Mouse (Mus musculus): ENCODE results near the gene Nrarp.

The Nrarp gene

DNA sequence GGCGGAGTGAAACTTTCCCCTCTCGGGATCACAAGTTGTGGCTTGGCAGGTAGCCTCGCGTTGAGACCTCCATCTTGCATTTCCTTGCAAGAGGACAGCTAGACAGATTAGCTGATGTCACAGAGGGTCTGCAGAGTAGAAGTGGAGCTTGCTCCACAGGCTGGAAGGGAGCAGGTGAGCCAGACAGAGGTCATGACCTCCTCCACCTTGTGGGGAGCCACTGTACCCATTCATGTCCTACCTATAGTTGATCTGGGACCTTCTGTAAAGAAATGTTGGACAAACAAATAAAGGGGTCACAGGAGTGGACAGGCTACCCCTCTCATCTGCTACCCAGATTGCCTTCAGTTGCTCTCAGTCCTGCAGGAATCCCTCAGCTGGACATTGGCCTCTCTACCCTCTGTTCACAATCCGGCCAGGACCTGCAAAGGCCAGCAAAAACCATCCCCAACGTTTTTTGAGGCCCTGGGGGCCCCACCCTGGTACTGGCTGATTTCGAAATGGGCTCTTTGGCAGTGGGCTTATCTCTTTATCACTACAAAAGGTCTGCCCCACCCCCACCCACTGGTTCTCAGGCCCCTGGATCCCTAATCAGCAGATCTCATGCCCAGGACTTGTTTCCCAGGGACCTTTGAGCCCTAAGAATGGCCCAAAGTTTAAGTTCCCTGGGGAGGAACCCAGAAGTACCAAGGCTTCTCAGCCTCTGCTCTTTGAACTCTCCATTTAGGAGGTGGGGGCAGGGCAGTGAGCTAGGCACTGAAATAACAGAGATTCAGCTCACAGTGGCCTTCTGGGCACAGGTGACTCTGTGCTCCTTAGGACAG lies 5.5 kb upstream of the Nrarp start:
- in situ Hi-C loops (cut with MseI, MboI) = no loop called here

DNA sequence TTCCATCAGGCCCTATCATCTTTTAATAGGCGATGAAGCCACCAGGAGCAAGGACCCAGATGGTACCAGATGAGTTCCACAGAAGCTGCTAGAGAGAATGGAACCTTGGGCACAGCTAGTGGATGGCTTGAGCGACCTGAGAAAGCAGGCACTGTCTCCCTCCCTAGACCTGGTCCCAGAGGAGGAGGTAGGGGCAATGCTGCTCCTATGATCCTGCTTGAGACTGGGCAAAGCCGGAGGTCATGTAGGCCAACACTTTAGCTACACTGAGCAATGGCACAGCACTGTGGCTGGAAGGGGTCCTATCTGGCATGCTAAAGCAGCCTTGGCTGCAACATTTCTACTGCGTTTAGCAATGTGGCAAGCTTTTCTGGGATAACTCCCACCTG lies 4.9 kb upstream of the Nrarp start:
- in situ Hi-C loops (cut with MseI, MboI) = no loop called here

DNA sequence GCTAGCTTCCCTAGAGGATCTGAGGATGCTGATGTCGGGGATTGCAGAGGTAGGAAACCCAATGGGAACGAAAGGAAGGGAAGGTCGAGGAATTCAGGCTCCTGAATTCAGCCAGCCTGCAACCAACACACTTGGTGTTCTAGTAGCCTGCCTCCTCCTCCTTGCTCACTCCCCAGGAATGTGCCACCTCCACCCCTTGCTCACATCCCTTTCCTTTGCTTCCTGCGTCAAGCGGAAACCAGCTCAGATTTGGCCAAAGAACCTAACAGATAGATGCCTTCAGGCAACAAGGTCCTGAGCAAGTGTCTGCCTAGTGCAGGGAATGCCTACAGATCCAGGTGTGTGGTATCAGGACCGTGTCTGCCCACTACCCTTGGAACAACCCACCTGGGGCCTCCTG lies 4.0 kb upstream of the Nrarp start:
- in situ Hi-C loops (cut with MseI, MboI) = no loop called here

DNA sequence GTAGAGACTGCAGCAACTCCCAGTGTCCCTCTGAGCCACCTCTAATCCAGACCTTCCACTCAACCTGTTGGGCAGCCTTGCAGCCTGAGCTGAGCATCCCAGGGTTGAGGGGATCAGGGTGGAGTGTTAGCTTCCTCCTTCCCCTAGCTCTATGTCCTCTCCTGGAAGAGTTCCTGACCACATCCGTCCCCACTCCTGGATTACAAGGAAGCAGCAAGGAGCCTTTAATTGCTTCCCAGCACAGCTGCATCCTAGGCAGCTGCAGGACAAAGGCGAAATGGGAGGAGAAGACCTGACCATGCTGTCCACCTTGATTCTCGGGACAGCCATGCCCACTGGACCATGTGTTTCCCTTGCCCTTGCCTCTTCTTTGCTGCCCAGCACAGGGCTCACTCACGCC lies 3.5 kb upstream of the Nrarp start:
- in situ Hi-C loops (cut with MseI, MboI) = no loop called here

DNA sequence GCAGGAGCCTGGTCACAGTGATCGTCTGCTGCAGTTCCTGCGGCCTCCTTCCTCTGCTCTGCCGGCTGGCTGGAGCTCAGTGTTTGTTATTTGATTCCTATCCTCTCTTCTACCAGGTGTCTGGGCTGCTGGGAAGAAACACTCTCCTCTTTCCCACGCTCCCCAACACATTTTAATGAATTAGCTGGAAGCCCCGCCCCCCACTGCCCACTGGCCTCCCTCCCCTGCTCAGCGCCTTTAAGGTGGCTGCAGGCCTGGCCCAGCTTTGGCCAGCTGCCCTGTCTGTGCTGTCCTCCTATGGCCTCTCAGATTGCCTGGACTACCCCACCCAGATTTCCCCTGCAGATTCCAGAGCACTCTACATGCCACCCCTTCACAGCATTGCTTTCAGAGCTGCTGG lies 2.9 kb upstream of the Nrarp start:
- in situ Hi-C loops (cut with MseI, MboI) = no loop called here

DNA sequence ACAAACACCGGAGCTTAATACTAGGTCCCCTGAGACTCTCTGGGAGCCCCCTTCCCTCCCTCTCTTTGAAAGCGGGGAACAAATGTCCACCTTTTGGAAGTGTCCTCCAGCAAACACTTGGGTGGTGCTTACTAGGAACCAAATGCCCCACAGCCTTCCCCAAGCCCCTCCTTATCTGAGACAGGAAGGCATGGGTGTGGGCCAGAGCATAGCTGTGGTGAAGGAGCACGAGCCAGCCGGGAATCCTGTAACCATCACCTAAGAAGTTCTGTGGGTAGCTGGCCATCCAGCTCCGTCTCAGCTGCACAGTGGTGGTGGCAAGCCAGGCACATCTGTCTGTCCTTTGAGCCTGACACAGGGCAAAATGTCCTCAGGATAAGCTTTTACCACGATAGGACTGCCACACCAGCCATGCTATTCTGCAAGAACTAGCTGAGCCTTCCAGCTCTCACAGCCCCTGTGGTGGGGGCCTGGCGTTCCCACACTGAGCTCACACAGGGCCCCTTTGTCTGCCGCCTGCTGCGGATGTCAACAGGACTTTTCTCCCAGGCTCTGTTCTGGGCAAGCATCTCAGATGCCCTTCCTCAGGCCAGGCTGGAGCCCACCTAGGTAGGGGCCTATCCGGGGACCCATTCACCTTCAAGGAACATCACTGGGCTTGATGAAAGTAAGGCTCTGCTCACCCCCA lies 2.1 kb upstream of the Nrarp start:
- in situ Hi-C loops (cut with MseI, MboI) = no loop called here

DNA sequence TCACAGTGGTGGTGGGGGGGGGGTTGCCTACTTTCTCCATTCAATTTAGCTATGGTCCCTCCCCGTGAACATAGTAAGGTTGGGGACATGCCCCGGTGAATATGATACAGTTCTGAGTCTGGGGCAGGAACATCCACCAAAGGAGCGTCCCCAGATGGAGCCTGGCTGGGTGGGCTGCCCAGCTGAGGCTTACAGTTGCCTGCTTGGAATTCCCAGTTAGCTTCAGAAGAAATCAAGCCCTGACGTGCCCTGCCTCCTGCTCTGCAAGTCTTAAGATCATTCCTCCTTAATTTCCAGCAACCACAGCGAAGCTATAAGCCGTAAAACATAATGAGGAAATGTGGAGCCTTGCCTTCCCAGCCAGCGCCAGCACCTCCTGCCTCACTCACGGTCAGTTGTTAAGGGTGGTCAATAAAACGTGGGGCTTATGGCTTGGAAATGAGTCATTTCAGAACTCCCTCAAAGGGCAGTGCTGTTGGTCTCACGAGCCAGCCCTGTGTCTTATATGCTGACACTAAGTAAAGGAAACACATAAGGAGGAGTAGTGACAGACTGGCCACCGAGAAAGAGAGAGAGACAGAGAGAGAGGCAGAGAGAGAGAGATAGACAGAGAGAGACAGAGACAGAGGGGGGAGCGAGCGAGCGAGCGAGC lies 866 bp upstream of the Nrarp start:
- in situ Hi-C loops (cut with MseI, MboI) = no loop called here

DNA sequence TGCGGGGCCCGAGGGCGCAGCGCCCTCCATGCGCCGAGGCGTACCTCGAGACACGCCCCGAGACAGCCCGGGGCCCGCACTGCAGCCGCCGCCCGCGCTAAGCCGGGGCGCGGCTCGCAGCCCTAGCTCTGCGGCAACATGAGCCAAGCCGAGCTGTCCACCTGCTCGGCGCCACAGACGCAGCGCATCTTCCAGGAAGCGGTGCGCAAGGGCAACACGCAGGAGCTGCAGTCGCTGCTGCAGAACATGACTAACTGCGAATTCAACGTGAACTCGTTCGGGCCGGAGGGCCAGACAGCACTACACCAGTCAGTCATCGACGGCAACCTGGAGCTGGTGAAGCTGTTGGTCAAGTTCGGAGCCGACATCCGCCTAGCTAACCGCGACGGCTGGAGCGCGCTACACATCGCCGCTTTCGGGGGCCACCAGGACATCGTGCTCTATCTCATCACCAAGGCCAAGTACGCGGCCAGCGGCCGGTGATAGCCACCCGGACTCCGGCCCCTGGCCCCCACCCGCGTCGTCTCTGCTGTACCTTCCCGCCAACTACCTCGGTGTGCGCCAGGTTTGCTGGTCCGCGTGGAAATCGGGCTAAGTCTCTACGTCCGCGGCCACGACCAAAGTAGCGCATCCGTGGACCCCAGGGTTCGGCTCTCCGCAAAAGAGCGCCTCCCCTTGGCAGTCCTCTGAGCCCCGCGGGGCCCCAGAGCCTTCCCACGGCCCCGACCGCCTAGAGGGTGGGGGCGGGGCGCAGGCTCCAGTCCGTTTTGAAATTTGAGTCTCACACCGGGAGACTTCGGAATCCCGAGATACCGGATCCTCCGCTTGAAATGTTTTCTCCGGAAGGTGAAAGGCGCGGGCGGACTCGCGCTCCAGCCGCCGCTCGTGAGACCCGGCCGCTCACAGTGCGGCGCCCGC lies 674 bp downstream of the Nrarp start:
- in situ Hi-C loops (cut with MseI, MboI) = no loop called here

DNA sequence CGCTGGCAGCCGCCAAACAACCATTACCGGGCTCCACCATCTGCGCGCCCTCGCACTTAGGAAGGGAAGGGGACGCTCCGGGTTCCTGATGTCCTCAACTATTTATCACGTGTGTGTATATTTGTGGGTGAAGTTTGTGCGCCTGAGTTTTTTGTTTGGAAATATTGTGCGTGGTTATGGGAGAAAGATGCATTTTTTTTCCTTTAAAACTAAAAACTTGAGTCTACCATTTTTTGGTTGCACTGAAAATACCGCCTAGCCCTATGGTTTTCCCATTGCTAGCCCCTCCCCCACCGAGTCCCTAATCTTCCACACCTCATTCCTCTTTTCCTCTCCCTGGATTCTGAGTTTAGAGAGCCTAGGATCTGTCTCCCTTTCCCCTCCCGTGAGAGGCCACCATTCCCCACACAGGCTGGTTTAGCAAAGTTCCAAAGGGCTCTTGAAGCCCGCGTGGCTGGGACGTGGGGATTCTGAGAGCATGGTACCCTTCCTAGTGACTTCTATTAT lies 1.4 kb downstream of the Nrarp start:
- in situ Hi-C loops (cut with MseI, MboI) = no loop called here

DNA sequence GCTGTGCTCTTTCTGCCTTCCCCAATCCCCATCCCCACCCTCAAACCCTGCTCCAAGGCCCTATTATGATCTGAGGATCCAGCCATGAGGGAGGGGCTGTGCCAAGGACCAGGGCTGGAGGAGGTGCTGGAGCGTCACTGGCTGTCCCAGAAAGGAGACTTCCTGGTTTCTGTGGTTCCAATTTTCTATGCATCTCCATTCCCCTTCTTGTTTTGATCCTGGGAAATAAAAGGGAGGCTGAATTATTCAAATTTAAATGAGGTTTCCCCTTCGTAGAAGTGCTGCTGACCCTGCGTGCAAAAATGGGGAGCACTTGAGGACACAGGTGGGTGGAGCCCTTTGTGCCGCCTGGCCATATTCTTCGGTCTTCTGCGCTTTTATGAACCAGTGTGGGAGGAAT lies 2.1 kb downstream of the Nrarp start:
- in situ Hi-C loops (cut with MseI, MboI) = no loop called here

DNA sequence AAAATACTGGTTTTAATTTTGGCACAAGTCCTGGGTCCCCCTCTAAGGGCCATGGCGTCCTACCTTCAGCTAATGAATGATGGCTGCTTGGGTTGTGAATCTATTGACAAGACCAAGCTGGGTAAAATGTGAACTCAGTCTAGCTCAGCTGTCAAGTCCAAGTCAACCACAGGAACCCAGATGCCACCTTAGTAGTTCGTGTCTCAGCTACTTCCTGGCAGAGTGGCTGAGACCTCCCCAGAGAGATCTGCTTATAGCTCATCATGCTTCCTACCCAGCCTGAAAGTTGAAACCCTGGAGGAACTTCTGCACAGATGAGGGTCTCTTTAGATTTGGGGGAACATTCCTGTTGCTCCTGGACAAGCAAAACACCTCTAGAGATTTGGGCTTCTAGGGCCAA lies 2.8 kb downstream of the Nrarp start:
- in situ Hi-C loops (cut with MseI, MboI) = no loop called here

DNA sequence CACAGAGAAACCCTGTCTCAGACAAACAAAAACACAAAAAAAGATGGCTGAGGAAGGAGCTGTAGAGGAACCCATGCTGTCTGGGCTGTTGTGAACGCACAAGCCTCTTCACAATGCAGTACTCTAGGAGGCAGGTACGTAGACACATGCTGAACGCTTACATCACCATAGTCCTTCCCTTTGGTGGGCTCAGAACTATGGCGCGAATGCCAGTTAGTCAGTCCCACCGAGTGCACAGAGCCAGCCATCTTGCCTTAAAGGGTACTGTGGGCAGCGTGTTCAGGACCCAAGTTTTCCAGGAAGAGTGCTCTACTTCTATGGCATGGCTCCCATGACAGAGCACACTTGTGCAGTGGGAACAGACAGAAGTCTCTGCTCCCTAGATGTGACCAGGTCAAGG lies 3.9 kb downstream of the Nrarp start:
- in situ Hi-C loops (cut with MseI, MboI) = no loop called here

DNA sequence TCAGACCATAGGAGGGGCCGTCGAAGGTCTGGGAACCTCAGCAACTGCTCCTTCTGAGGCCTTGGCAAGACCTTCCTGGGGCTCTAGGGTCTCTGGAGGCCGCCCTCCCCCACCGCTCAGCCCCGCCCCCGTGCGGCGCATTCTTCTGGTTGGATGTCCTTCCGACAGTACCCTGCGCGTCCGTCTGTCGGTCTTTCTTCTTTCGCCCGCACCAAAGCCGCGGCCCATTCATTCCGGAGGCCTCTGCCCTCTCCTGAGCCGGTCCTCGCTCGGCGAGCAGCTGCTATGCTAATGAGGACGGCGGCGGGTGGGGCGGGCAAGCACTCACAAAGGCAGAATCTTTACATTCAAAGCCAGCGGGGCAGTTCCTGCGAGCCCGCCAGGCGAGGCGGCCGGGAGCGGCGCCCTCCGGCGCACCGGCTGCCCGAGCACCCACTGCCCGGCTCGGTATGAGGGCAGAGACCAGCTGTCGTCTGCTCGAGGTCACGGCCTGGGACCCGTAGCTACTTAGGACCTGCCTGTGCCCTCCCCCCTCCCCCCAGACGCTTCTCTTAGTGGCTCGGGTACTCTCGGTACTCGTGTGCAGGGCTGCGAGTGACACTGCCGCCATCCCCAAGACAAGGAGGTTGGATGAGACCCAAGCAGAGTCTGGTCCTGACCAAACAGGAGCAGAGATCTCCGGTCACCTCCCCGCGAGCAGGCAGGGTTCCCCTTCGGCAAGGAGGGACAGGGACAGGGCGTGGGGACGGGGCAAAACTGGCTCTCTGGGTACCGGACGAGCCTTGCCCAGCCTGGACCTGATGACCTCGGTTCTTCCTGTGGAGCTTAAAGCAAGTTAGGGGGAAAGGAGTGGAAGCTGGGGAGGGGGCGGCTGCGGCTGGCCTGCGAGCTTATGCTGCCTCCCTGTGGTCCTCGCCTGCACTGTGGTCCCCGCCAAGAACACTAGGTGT lies 5.3 kb downstream of the Nrarp start:
- in situ Hi-C loops (cut with MseI, MboI) = no loop called here

DNA sequence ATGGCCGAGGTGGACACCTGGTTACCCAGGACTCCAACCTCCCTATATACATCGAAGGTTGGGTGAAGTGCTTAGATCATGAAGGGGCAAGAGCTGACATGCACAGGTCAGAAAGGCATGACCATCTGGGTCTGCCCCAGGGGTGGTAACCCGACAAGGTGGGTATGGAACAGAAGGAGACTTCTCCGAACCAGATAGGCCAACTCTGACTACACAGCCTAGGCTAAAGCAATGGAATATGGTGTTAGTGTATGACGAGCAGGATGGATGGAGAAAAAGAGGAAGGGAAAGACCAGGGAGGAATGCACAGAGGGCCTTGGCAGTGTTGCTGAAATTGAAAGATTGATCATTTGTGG lies 6.0 kb downstream of the Nrarp start:
- in situ Hi-C loops (cut with MseI, MboI) = no loop called here

DNA sequence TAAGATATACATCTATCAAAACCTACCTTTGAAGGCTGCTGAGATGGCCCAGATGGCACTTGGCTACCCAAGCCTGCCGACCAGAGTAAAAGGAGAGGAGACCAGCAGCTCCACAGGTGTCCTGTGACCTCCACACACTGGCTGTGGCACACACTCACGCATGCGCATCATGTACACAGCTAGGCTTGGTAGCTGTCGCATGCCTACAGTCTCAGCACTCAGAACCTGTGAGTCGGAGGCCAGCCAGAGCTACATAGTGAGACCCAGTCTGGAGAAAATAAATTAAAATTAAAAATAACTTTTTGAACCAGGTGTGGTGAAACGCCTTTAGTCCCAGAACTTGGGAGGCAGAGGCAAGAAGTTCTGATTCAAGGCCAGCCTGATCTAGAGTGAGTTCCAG lies 7.3 kb downstream of the Nrarp start:
- in situ Hi-C loops (cut with MseI, MboI) = no loop called here

DNA sequence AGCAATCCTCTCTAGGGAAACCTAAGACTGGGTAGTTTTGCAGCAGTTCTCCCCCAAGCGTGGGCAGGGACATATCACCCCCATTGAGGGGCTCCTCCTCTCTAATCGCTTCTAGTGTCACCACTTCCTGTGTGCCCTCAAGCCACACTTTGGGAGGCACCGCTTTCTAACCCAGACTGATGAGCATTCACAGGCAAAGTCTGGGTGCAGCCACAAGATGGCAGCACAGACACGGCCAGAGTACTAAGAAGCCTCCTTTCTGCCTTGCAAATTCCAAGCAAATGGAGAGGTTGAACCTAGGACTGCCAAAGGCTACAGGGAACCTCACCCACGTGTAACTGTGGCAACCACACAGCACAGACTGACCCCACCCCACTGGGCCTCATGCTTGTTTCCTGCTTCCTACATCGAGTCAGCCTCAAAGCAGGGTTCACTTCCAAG lies 12.8 kb downstream of the Nrarp start:
- in situ Hi-C loops (cut with MseI, MboI) = no loop called here

DNA sequence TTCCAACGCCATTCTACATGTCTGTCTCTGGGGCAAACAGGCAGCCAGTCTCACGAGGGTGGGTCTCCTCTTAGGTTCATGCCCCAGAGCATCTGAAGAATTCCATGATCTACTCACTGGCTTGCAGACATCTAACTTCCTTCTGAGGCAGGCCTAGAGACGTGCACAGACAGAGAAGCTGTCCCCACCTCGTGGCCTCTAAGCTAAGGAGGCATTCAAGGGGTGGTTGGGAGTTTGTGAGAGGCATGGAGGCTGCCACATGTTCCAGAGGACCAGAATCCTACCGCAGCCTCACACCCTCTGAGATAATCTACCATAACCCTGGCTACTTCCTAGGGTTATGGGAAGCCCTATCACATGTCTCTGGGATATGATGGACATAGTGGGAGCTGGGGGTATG lies 13.4 kb downstream of the Nrarp start:
- in situ Hi-C loops (cut with MseI, MboI) = no loop called here

DNA sequence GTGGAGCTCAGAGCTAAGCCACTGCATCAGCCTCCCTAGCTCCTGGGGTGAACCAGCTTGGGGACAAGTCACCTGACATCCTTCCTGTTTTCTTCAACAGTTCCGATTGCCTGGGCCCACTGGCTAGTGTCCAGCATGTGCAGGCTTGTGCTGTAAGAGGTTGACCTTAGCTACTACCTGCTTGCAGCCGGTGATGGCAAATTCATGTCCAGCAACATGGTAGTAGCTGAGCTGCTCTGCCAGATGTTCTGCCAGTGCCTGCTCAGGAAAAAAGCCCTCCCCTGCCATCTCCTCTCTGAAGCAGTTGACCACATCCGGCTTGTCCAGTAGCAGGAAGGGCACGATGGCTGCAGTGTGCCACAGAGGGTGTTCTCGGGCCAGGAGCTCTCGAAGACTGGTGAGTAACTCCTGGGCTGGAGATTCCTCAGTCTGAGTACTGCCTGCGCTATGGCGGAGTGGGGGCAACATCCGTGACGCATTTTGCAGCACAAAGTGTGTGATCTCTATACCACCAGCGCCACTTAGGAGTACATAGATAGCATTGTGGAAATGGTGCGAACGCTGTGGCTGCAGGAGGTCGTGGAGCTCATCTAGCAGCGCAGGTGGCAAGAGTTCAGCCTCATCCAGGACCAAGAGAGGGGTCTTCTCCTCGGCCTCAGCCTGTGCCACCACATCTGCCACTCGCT lies 14.1 kb downstream of the Nrarp start:
- in situ Hi-C loops (cut with MseI, MboI) = no loop called here

DNA sequence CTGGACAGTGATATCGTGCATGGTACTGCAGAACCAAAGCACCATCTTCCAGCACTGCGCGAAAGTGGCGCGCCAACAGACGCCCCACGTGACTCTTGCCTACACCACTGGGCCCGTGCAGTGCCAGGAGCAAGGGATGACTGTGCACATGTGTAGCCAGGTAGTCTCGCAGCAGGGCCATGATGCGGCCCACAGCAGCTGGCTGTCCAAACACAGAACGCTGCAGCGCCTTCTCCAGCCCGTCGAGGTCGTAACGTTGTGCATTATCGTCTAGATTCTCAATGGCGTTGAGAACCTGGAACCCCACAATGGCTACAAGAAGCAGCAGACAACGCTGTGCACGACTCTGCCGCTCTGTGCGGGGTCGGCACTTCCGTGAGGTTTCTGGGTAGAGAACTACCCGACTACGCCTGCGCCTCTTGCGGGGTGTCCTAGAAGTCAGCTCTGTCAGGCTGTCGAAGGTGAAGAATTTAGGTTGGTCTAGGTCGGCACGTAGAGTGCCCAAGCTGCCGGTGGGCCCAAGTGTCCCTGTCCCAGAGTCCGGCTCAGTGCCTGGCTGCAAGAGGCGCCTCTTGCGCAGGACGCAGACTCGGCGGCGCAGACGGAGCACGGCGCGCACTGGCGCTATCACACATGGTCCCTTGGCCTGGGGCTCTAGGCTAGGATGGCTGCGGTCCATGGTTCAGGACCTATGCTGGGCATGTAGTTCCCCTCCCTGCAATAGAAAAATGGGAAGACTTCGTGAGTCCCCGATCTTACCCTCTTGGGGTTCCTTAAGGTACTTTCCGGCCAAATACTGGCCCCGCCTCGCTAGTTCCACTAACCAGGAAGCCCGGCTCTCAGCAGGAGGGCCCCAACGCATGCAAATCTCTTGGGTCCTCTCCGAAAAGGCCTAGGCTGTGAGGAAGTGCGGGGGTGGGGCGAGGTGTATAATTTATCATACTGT lies 14.9 kb downstream of the Nrarp start:
- in situ Hi-C loops (cut with MseI, MboI) = no loop called here
